Mouse (Mus musculus): ENCODE results near the gene Bach1.

GRCm38 (mm10) chr16:87686458-87686857 lies 12.3 kb upstream of the Bach1 start:
- no peak for TF ChIP-seq EP300 (IDR thresholded peaks at IDR 0.05; ENCODE audit: low read depth)
- no peak for TF ChIP-seq CTCF (IDR thresholded peaks at IDR 0.05; ENCODE audit: low read depth)
